In the genomic region with DNA sequence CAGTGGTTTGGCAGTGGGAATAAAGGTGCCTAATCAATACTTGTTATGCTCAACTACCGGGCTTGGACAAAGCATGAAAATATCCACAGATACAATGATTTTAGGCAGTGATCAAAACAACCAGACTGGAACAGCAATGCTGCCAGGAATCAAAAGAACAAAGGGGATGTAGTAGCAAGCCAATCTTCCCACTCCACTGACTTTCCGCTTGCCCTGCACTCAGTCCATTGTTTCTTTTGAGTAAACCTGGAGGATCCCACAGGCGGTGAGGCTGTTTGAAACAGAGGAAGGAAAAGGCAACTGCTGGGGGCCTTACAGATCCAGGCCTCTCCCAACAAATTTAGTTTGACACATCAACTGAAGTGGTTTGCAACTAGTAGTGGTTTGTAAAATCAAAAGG, we compare ENCODE assay signal across 17 mouse cellular contexts. TPM values are rescaled to one million over a fixed set of nuclear protein-coding genes. Genes with fewer than 3 reads are reported as not detected.
DNase-seq lines count a peak whose midpoint lies in the region; TF ChIP-seq lines count a peak whose summit lies in the region.
"Had no signal": no experiment of that assay in that cellular context is flagged by ENCODE, and none has a peak within 500 bp of the region (broad histone marks: within the 10 kb centered on the region; RNA-seq: fewer than 3 reads in every experiment).

No protein-coding gene starts in this region.

- peak overlapping the region; percentile 15; the same call in 1 of the 2 replicates for H3K4me3 ChIP-seq in layer of hippocampus, adult 2 months
- H3K4me3 ChIP-seq in cortical plate, adult 2 months (ENCODE audit: insufficient read depth, low read length): no peak overlapping the region
- H3K4me3 ChIP-seq: embryonic facial prominence, embryonic 13.5 days; forebrain, embryonic 12.5 days; liver, embryonic 12.5 days; neural tube, embryonic 12.5 days; stomach, embryonic 15.5 days had no signal

- no peaks in the 10 kb centered on the region for H3K4me1 ChIP-seq in cortical plate, adult 2 months (ENCODE audit: control insufficient read depth, insufficient read depth, low read length)
- H3K4me1 ChIP-seq: embryonic facial prominence, embryonic 13.5 days; forebrain, embryonic 12.5 days; liver, embryonic 12.5 days; neural tube, embryonic 12.5 days; stomach, embryonic 15.5 days had no signal

- TF ChIP-seq POLR2A in cortical plate, adult 2 months (IDR thresholded peaks at IDR 0.05; ENCODE audit: extremely low read depth, insufficient read depth, low read length): no peak

- intact Hi-C loops in heart, postnatal 10 days (cut with DNase I): no loop called here
- intact Hi-C loops in left cerebral cortex, postnatal 14 days (cut with DNase I): no loop called here

- TF ChIP-seq CTCF in layer of hippocampus, adult 2 months (conservative IDR thresholded peaks at IDR 0.05): no peak
- TF ChIP-seq CTCF in cortical plate, adult 2 months (IDR thresholded peaks at IDR 0.05; ENCODE audit: extremely low read depth, insufficient read depth, low read length): no peak

- DNase-seq in layer of hippocampus, adult 2 months (ENCODE audit: low spot score in 2 of 2): no peak
- DNase-seq in layer of hippocampus, adult 11-12 months (ENCODE audit: low spot score): no peak
- DNase-seq in heart, postnatal 10 days: peak; percentile 20 to 34
- peak; percentile 14 for DNase-seq in lung, postnatal 25 days (ENCODE audit: low spot score)
- DNase-seq in cerebellum, postnatal 10 days: no peak
- no peak for DNase-seq in left cerebral cortex, adult 11 months (ENCODE audit: low spot score)
- no peak for DNase-seq in left cerebral cortex, postnatal 14 days (ENCODE audit: low spot score in 2 of 2)
- DNase-seq: adrenal gland, postnatal 36 days; cerebellum, adult 2 months; gastrocnemius, postnatal 25 days; kidney, postnatal 25 days had no signal

- H3K27ac ChIP-seq in layer of hippocampus, adult 2 months: peak overlapping the region; percentile 49; the same call in 1 of the 2 replicates
- H3K27ac ChIP-seq in cortical plate, adult 2 months (ENCODE audit: insufficient read depth, low read length): 0 out of 2 replicates have a peak overlapping the region, but pooled peaks have one; percentile 29
- H3K27ac ChIP-seq: embryonic facial prominence, embryonic 13.5 days; forebrain, embryonic 12.5 days; liver, embryonic 12.5 days; neural tube, embryonic 12.5 days; stomach, embryonic 15.5 days had no signal

RNA-seq across cellular contexts. Expression of a gene that starts 51.6 kb away (rescaled TPM):
- total RNA-seq in layer of hippocampus, adult 2 months (2021): 10 to 100 TPM; 31.8 to 32.7 TPM
- 19.8 and 22.3 TPM in 2 replicates for polyA plus RNA-seq in cortical plate, adult 2 months (2012; rRNA removed)
- 1 to 10 TPM; 1.1 to 1.7 TPM for total RNA-seq in heart, postnatal 10 days (2021)
- 10 to 100 TPM; 38.6 to 38.8 TPM for total RNA-seq in left cerebral cortex, postnatal 14 days (2021)

Comparison
In these comparisons a context has a peak if more than half of its experiments do, and no peak if none do; other contexts are left out.
1. DNase-seq: peak in heart, postnatal 10 days (2 of 2) and lung, postnatal 25 days (single experiment); none in layer of hippocampus, adult 2 months (0 of 2), layer of hippocampus, adult 11-12 months (single experiment), cerebellum, postnatal 10 days (0 of 2), left cerebral cortex, adult 11 months (single experiment) and left cerebral cortex, postnatal 14 days (0 of 2).
2. RNA of a gene that starts 51.6 kb away (total RNA-seq): 38.6 to 38.8 TPM in left cerebral cortex, postnatal 14 days and 31.8 to 32.7 TPM in layer of hippocampus, adult 2 months; 1.1 to 1.7 TPM in heart, postnatal 10 days; every median in the first group is over 10 times any median in the second.